Mouse (Mus musculus) thymus, adult 2 months (tissue): Measurements from ENCODE around the gene Pdlim5.

Source experiments
- CTCF ChIP-seq: fragments of 200-500 bp; IDR thresholded peaks from 2 replicates; pipeline ENCODE4 v1.5.1; 2012; ENCODE audit warnings: mild to moderate bottlenecking, control low read depth, low read length, moderate library complexity, borderline replicate concordance; ENCODE audit not compliant: control insufficient read depth, poor library complexity, insufficient read depth; ENCODE audit errors: extremely low read depth
- POLR2A ChIP-seq: fragments of 200-500 bp; IDR thresholded peaks from 2 replicates; pipeline ENCODE4 v1.6.1; 2012; ENCODE audit warnings: mild to moderate bottlenecking, low read length, control low read depth, moderate library complexity; ENCODE audit not compliant: control insufficient read depth, poor library complexity, insufficient read depth; ENCODE audit errors: extremely low read depth

- no peak for TF ChIP-seq CTCF
- TF ChIP-seq POLR2A: no peak
Observed at GRCm38 (mm10) chr3:142274993-142275392, 120.5 kb downstream of the Pdlim5 start.
